17 mouse cellular contexts compared by ENCODE assay signal in the genomic region with DNA sequence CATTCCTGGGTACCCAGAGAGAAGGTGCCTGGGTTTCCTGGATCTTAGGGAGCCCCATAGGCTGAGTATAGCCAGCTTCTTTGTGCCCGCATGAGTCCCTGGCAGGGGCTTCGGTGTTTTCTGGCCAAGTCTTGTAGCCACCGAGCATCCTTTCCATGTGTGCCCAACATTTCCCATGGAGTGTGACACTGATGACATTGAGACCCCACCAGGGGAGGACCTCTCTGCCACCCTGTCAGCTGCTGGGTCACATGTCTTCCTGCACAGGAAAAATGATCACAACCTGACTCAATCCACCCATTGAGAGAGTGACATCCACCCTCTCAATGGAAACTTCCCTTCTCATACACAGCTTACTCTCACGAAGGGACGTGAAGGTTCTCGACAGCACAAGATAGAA. TPM values are rescaled to one million over a fixed set of nuclear protein-coding genes. Genes with fewer than 3 reads are reported as not detected.
"Had no signal": no experiment of that assay in that cellular context is flagged by ENCODE, and none has a peak within 500 bp of the region (broad histone marks: within the 10 kb centered on the region; RNA-seq: fewer than 3 reads in every experiment).

No protein-coding gene starts in this region.

- H3K9me3 ChIP-seq: hindbrain, embryonic 15.5 days; liver, embryonic 12.5 days; lung, embryonic 15.5 days; midbrain, embryonic 12.5 days; neural tube, embryonic 12.5 days had no signal

- H3K4me2 ChIP-seq: hindbrain, embryonic 15.5 days; liver, embryonic 12.5 days; lung, embryonic 15.5 days; midbrain, embryonic 12.5 days; neural tube, embryonic 12.5 days had no signal

- H3K4me3 ChIP-seq: hindbrain, embryonic 15.5 days; layer of hippocampus, adult 2 months; liver, embryonic 12.5 days; lung, embryonic 15.5 days; midbrain, embryonic 12.5 days; myocyte; neural tube, embryonic 12.5 days had no signal

- H3K9ac ChIP-seq: hindbrain, embryonic 15.5 days; liver, embryonic 12.5 days; lung, embryonic 15.5 days; midbrain, embryonic 12.5 days; neural tube, embryonic 12.5 days had no signal

- H3K27ac ChIP-seq: hindbrain, embryonic 15.5 days; layer of hippocampus, adult 2 months; liver, embryonic 12.5 days; lung, embryonic 15.5 days; midbrain, embryonic 12.5 days; neural tube, embryonic 12.5 days had no signal

- H3K36me3 ChIP-seq: hindbrain, embryonic 15.5 days; liver, embryonic 12.5 days; lung, embryonic 15.5 days; midbrain, embryonic 12.5 days; neural tube, embryonic 12.5 days had no signal

- ATAC-seq: inflammation-experienced regulatory T-cells, adult 6 months; liver, embryonic 12.5 days had no signal

- DNase-seq: kidney, adult 18-20 months; kidney, postnatal 10 days; kidney, postnatal 4 days; left cerebral cortex, postnatal 4 days; retina, postnatal 1 day; right cerebral cortex, postnatal 4 days; spleen, adult 18-20 months had no signal

RNA-seq across cellular contexts. Expression of gene Shh, which starts 12.5 kb away (rescaled TPM):
- total RNA-seq: megakaryocyte, adult 5-6 weeks had no signal
- polyA plus RNA-seq: inflammation-experienced regulatory T-cells, adult 6 months; liver, embryonic 12.5 days; liver, embryonic 16.5 days; myocyte had no signal
